Mouse (Mus musculus) hindbrain, embryonic 12.5 days (tissue): ENCODE measurements around the gene Ndufs2. TPM values are rescaled to one million over a fixed set of nuclear protein-coding genes. Genes with fewer than 3 reads are reported as not detected.

ENCODE experiments used
- ATAC-seq: fragments of 200-750 bp; cut with Nextera tagmentation; 2 replicates; pipeline ENCODE4 v1.8.0; 2017; ENCODE audit warnings: moderate TSS enrichment; ENCODE audit not compliant: low FRiP score
- H3K27ac ChIP-seq: fragments of 300-500 bp; sonication (generic); 2 replicates; pipeline ENCODE4 v1.5.1; 2016; ENCODE audit warnings: mild to moderate bottlenecking
- H3K27me3 ChIP-seq: fragments of 300-500 bp; sonication (generic); 2 replicates; pipeline ENCODE4 v1.6.1; 2016; ENCODE audit warnings: mild to moderate bottlenecking
- H3K36me3 ChIP-seq: fragments of 300-500 bp; sonication (generic); 2 replicates; pipeline ENCODE4 v1.6.1; 2016; ENCODE audit warnings: mild to moderate bottlenecking
- H3K4me1 ChIP-seq: fragments of 300-500 bp; sonication (generic); 2 replicates; pipeline ENCODE4 v1.6.1; 2016
- H3K4me2 ChIP-seq: fragments of 300-500 bp; sonication (generic); replicated peaks from 2 replicates; pipeline ENCODE4 v1.6.1; 2016; ENCODE audit warnings: mild to moderate bottlenecking
- H3K4me3 ChIP-seq: fragments of 300-500 bp; sonication (generic); 2 replicates; pipeline ENCODE4 v1.5.1; 2016; ENCODE audit warnings: mild to moderate bottlenecking
- H3K9ac ChIP-seq: fragments of 300-500 bp; sonication (generic); 2 replicates; pipeline ENCODE4 v1.6.1; 2016; ENCODE audit warnings: mild to moderate bottlenecking, moderate library complexity
- H3K9me3 ChIP-seq: fragments of 300-500 bp; sonication (generic); replicated peaks from 2 replicates; pipeline ENCODE4 v1.6.1; 2016; ENCODE audit warnings: mild to moderate bottlenecking
- WGBS: fragments of 180-500 bp; shearing (Covaris S2); methylation state at CpG from one replicate; pipeline ENCODE4 v1.1.7; 2016; 5-methylcytosine and 5-hydroxymethylcytosine counted together
- polyA plus RNA-seq: library from polyadenylated mRNA; unstranded; fragments of >200 nt; fragmentation: Nextera tagmentation; extraction: Ambion mirVana; gene quantifications from 2 replicates; pipeline ENCODE4 v1.2.1, GENCODE M21; 2016

The Ndufs2 gene
- polyA plus RNA-seq, 1 experiment from 2014 or later, result 209 TPM

- peaks cover 45% of the 10 kb centered on the region for H3K4me1 ChIP-seq
- H3K9me3 ChIP-seq, result no peaks in the 10 kb centered on the region
- H3K27ac ChIP-seq, result no peak overlapping the region
- peaks cover 44% of the 10 kb centered on the region for H3K36me3 ChIP-seq
- no peak overlapping the region for H3K4me3 ChIP-seq
- no peak overlapping the region for H3K4me2 ChIP-seq
- no peak for ATAC-seq
- H3K9ac ChIP-seq, result no peak overlapping the region
- no peaks in the 10 kb centered on the region for H3K27me3 ChIP-seq
- WGBS, result 90% methylated on average over 15 of the region's 15 CpGs
Measured at GRCm38 (mm10) chr1:171284491-171284890, 33.3 kb upstream of the Ndufs2 start.

- 91% methylated on average over 18 of the region's 18 CpGs for WGBS
- Histone ChIP-seq H3K9me3 (no peaks in the 10 kb centered on the region), H3K4me2 (no peak overlapping the region), H3K4me1 (peaks cover 46% of the 10 kb centered on the region), H3K27me3 (no peaks in the 10 kb centered on the region), H3K9ac (no peak overlapping the region), H3K36me3 (peaks cover 37% of the 10 kb centered on the region), H3K27ac (no peak overlapping the region), H3K4me3 (no peak overlapping the region)
- ATAC-seq, result no peak
Measured at GRCm38 (mm10) chr1:171283188-171284160, 32.3 kb upstream of the Ndufs2 start.

- Histone ChIP-seq H3K4me1 (peaks cover 40% of the 10 kb centered on the region), H3K4me2 (peak overlapping the region; percentile 77)
Measured at GRCm38 (mm10) chr1:171282086-171282805, 31.1 kb upstream of the Ndufs2 start.

GRCm38 (mm10) chr1:171281528-171281923 lies 30.3 kb upstream of the Ndufs2 start:
- Histone ChIP-seq H3K4me1 (peaks cover 33% of the 10 kb centered on the region), H3K4me3 (peak overlapping the region; percentile 67), H3K36me3 (peaks cover 56% of the 10 kb centered on the region), H3K27ac (peak overlapping the region; percentile 78), H3K27me3 (no peaks in the 10 kb centered on the region), H3K9ac (peak overlapping the region; percentile 60), H3K9me3 (no peaks in the 10 kb centered on the region), H3K4me2 (peak overlapping the region; percentile 77)
- peak; percentile 59 for ATAC-seq
- WGBS, result 0% methylated on average over 10 of the region's 10 CpGs

More at GRCm38 (mm10) chr1:171282086-171282805, 31.1 kb upstream of the Ndufs2 start:
- 81% methylated on average over 18 of the region's 18 CpGs for WGBS
- ATAC-seq, result no peak
- no peak overlapping the region for H3K4me3 ChIP-seq
- H3K27me3 ChIP-seq, result no peaks in the 10 kb centered on the region
- peaks cover 49% of the 10 kb centered on the region for H3K36me3 ChIP-seq
- no peaks in the 10 kb centered on the region for H3K9me3 ChIP-seq
- H3K9ac ChIP-seq, result no peak overlapping the region
- H3K27ac ChIP-seq, result no peak overlapping the region

GRCm38 (mm10) chr1:171280916-171281527 lies 29.8 kb upstream of the Ndufs2 start, which contains the start of gene Ppox:
Ppox (minus strand) TSS chr1:171281186.
- peak; percentile 98 for ATAC-seq
- Histone ChIP-seq H3K4me2 (peak within 1 kb of the TSS; percentile 77), H3K4me3 (peak within 1 kb of the TSS; percentile 67), H3K4me1 (peaks cover 29% of the 10 kb centered on the region), H3K27ac (peak within 1 kb of the TSS; percentile 78), H3K9me3 (no peaks in the 10 kb centered on the region), H3K27me3 (no peaks in the 10 kb centered on the region), H3K36me3 (peaks cover 56% of the 10 kb centered on the region), H3K9ac (peak within 1 kb of the TSS; percentile 79)
- WGBS, result under 1% methylated on average over 26 of the region's 26 CpGs

GRCm38 (mm10) chr1:171280250-171280915 lies 29.2 kb upstream of the Ndufs2 start:
- peak; percentile 23; the same call in 1 of the 2 replicates for ATAC-seq
- Histone ChIP-seq H3K27ac (no peak overlapping the region), H3K36me3 (peaks cover 56% of the 10 kb centered on the region)

GRCm38 (mm10) chr1:171279721-171280120 lies 28.5 kb upstream of the Ndufs2 start:
- Histone ChIP-seq H3K4me2 (peak overlapping the region; percentile 77), H3K9me3 (no peaks in the 10 kb centered on the region), H3K27me3 (no peaks in the 10 kb centered on the region), H3K9ac (peak overlapping the region; percentile 79), H3K36me3 (peaks cover 56% of the 10 kb centered on the region), H3K27ac (no peak overlapping the region), H3K4me1 (peaks cover 22% of the 10 kb centered on the region), H3K4me3 (peak overlapping the region; percentile 67)
- ATAC-seq, result no peak
- 64% methylated on average over 5 of the region's 5 CpGs for WGBS

More at GRCm38 (mm10) chr1:171280250-171280915, 29.2 kb upstream of the Ndufs2 start:
- Histone ChIP-seq H3K4me2 (peak overlapping the region; percentile 77), H3K4me1 (peaks cover 24% of the 10 kb centered on the region), H3K9ac (peak overlapping the region; percentile 79), H3K9me3 (no peaks in the 10 kb centered on the region), H3K4me3 (peak overlapping the region; percentile 67), H3K27me3 (no peaks in the 10 kb centered on the region)
- 2% methylated on average over 25 of the region's 25 CpGs for WGBS

GRCm38 (mm10) chr1:171279012-171279705 lies 28.0 kb upstream of the Ndufs2 start:
- H3K4me3 ChIP-seq, result peak overlapping the region; percentile 67; the same call in 1 of the 2 replicates

GRCm38 (mm10) chr1:171278436-171278835 lies 27.2 kb upstream of the Ndufs2 start:
- Histone ChIP-seq H3K27ac (no peak overlapping the region), H3K4me1 (peaks cover 21% of the 10 kb centered on the region), H3K4me2 (no peak overlapping the region), H3K36me3 (peaks cover 59% of the 10 kb centered on the region), H3K9me3 (no peaks in the 10 kb centered on the region), H3K4me3 (no peak overlapping the region), H3K9ac (no peak overlapping the region), H3K27me3 (no peaks in the 10 kb centered on the region)
- no peak for ATAC-seq
- WGBS, result 92% methylated on average over 8 of the region's 8 CpGs

More at GRCm38 (mm10) chr1:171279012-171279705, 28.0 kb upstream of the Ndufs2 start:
- Histone ChIP-seq H3K4me2 (0 out of 2 replicates have a peak overlapping the region, but pooled peaks have one; percentile 4), H3K36me3 (peaks cover 57% of the 10 kb centered on the region), H3K9ac (peak overlapping the region; percentile 79; the same call in 1 of the 2 replicates), H3K27ac (no peak overlapping the region), H3K27me3 (no peaks in the 10 kb centered on the region), H3K4me1 (peaks cover 21% of the 10 kb centered on the region), H3K9me3 (no peaks in the 10 kb centered on the region)
- WGBS, result 90% methylated on average over 14 of the region's 14 CpGs
- no peak for ATAC-seq

- H3K27me3 ChIP-seq, result no peaks in the 10 kb centered on the region
- H3K4me2 ChIP-seq, result no peak overlapping the region
- H3K4me3 ChIP-seq, result no peak overlapping the region
- H3K36me3 ChIP-seq, result peaks cover 59% of the 10 kb centered on the region
- peaks cover 21% of the 10 kb centered on the region for H3K4me1 ChIP-seq
- no peak overlapping the region for H3K9ac ChIP-seq
- WGBS, result 90% methylated on average over 10 of the region's 10 CpGs
- no peak for ATAC-seq
- no peaks in the 10 kb centered on the region for H3K9me3 ChIP-seq
- no peak overlapping the region for H3K27ac ChIP-seq
Measured at GRCm38 (mm10) chr1:171277736-171278135, 26.5 kb upstream of the Ndufs2 start.
